Mouse (Mus musculus): ENCODE measurements at regions not wholly inside any gene's neighbourhood (a gene's known extent, or its start where the extent isn't known, plus 50 kb on each side); places are given as distances from the start of the nearest gene placed in this dataset.

DNA sequence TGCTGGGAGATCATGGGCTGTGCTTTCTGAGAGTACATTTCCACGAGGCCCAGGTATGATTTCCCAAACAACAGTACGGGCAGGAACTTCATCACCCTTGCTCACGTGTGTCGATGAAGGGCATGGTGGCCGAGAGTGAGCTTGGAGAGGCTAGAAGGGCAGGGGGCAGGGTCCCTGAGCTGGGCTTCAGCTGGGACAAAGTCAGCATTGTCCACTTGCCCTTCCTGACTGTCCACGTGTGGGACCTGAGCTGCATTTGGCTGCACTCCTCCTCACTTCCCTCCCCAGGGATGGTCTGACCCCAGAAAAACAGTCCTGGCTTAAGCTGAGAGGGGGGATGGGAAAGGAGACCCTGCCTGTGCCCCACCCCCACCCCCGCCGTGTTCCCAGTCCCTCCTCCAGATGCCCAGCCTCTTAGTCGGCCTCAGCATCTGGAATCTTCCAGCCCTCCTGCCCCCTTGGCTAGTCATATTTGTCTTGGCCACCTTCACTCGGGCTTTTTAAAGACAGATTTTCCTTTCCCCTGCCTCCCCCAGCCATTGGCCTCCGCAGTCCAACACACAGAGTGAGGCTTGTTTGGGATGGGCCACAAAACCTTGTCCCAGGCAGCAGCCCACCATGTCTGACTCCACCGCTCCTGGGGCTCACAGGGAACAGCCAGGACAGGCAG, 58.6 kb downstream of the Isg20 start:
- no peak for ATAC-seq (replicated peaks; ENCODE audit: low FRiP score, low TSS enrichment, poor library complexity, severe bottlenecking)

DNA sequence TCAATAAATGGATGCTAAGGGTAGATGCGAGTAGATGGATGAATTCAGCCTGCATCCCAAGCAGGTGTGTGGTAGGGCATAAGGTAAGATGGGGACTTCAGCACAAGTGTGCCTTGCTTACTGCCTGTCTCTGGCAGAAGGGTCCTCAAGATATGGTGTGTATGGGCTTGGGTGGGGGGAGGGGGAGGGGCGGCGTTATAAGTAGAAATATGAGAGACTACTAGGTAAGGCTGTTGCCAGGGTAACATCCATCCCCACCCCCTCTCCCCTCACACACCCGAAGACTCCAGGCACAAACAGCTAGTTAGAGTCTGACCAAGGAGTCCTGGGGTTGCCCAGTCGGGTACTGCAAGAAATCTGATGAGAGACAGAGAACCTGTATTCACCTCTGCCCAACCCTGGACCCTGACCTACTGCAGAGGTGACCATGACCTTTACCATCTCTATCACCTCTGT, 63.5 kb upstream of the Acan start:
- no peak for ATAC-seq (replicated peaks; ENCODE audit: low FRiP score, low TSS enrichment, poor library complexity, severe bottlenecking)

DNA sequence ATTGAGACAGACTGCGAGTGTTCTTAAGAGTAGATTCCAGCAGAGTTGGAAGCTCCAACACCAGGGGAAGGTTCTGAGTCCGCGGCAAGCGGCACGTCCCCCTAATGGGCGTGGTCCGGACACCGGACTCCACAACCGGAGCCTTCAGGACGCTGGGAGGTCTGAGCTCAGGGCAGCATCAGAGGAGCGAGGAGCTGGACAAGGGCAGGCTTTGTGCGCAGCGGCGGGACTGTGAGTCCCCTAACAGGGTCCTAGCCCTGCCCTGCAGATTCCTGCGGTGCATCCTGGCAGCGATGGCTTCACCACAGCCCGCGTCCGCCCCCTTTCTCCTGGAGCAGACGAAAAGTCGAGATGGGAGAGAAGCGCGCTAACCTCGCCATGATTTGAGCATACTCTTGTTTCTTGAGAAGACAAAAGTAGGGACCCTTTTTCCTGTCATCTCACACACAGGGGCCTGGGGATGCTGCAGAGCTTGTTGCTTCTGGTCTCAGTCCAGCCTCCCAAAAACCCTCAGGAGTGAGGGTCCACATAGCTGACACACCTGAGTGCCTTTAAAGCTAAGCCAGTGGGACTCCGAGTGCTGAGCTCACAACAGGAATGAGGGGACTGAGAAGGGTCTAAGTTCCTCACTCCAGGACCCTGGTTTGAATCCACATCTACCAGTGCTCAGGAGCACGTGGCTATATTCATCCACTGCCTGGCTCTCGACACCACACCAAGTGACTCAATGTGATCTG, 62.8 kb upstream of the Acan start:
- ATAC-seq (replicated peaks; ENCODE audit: low FRiP score, low TSS enrichment, poor library complexity, severe bottlenecking), result no peak

DNA sequence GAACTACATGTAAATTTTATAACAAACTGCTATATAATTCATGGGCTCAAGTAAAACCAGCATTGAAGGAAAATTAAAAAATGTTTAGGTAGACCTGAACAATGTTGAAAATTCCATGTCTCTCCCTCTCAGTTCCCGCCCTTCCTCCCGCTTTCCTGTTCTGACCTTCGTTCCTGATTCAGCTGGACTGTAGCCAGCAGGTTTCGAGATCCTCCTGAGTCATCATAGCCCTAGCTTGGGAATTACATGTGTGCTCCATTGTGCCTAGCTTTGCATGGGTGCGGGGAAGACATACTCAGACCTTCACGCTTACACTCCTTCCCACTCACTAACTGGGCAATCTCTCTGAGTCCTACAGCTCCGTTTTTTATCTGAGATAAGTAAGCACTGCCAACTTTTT, 60.3 kb upstream of the Acan start:
- ATAC-seq (replicated peaks; ENCODE audit: low FRiP score, low TSS enrichment, poor library complexity, severe bottlenecking), result no peak

DNA sequence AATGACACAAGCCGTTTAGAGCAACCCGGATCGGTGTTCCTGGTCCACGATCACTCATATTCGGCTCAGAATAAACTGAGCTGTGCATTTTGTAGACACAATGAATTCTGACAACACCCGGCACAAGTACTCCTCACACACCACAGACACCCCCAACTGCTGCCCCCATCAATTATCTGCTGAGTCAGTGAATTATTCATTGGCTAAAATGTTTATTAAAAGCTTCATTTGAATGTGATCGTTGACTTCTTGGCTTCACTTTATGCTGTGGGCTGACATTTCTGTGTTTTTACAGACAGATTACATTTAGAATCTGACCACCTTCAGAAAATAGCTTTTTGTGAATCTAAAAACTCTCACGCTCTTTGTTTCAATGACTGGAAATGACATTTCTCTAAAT, 59.1 kb upstream of the Acan start:
- no peak for ATAC-seq (replicated peaks; ENCODE audit: low FRiP score, low TSS enrichment, poor library complexity, severe bottlenecking)

DNA sequence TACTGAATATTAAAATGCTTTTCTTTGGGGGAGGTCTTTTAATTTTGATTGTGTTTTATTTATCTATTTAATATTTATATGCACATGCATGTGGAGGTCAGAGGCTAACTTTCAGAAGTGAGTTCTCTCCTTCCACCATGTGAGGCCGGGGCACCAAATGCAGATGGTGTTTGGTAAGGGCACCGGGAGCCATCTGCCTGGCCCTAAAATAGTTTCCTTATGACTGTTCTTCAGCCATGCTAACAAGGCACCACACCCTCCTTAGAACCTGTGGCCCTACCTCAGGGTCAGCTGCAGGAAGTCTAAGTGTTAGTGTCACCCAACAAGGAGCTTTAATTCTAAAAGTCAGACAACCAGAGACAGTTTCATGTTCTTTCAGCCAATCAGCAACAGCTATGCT, 58.2 kb upstream of the Acan start:
- no peak for ATAC-seq (replicated peaks; ENCODE audit: low FRiP score, low TSS enrichment, poor library complexity, severe bottlenecking)

DNA sequence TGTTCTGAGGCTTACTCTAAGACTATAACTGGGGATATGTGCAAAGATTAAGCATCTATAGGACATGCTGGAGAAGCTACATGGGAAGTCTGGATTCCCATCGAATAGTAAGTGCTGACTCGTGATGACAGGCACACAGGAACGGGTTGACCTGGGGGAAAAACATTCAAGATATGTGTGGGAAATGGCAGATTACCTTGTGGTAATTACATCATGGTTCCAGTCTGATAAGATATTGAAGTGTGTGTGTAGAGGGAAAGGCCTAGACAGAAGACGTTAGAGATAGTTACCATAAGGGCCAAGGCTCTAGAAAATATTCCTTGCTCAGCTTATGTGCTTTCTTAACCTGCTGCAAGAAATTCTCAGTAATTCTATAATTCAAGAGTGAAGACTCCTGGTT, 57.5 kb upstream of the Acan start:
- 0 out of 2 replicates have a peak, but pooled peaks have one; percentile 41 for ATAC-seq (replicated peaks; ENCODE audit: low FRiP score, low TSS enrichment, poor library complexity, severe bottlenecking)
